Mouse (Mus musculus): ENCODE data around the gene Emilin1. TPM values are rescaled to one million over a fixed set of nuclear protein-coding genes. Genes with fewer than 3 reads are reported as not detected.

The Emilin1 gene
- total RNA-seq, 2 experiments from 2014 or later = 60.0 to 63.4 TPM

DNA sequence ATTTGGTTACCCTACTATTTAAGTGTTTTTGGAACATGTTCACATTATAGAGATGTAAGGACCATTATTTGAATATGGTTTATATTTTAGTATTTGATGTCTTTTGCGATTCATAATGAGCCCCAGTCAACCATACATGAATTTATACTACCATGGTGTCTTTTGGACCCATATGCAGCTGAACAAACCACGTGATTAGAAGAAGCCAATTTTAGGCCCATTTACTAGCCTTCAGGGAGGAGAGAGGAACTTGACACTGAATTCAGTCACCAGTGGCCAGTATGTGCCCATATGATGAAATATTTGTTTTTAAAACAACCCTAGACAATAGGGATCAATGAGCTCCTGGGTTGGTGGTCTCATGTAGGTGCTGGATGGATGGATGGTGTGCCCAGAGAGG is 47.6 kb downstream of the Emilin1 start:
- no peak for DNase-seq

DNA sequence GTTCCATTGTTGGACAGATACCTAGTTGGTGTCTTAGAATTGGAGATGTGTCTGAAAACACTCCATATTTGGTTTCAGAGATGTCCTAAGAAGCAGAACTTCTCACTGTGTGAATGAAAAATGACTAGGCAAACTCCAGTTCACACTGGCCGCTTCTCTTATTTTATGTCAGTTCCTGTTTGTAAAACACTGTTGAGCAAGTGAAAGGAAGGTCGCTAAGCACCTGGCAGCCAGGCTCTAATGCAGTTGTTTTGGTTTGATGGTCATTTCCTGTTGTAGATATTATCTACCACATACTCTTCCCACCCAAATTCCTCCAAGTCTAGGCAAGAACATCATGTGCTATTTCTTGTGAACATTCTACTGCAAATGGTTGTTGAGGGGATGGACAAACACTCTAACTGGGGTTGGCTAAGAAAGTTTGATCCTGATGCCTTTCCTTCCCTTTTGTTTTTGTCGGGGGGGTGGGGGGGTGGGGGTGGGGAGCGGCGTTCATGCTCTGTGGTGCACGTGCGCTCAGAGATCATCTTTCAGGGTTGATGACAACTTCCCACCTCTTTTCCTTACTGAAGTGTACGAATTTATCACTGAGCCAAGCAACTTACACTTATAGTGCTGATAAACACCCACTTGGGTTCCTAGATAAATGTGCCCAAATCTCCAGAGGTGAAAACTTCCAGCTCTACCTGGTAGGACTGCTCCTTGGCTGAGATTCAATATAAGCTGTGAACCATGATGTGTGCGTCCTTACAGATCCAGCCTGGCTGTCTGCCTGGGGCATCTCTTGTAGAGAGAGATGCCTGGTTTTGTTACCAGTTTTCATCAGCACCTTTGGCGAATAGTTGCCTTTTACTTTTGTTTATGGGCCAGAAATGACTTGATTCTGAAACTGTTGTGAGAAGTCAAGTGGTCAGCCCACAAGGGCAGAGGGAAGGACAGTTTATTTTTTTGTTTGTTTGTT is 48.6 kb downstream of the Emilin1 start:
- no peak for DNase-seq

DNA sequence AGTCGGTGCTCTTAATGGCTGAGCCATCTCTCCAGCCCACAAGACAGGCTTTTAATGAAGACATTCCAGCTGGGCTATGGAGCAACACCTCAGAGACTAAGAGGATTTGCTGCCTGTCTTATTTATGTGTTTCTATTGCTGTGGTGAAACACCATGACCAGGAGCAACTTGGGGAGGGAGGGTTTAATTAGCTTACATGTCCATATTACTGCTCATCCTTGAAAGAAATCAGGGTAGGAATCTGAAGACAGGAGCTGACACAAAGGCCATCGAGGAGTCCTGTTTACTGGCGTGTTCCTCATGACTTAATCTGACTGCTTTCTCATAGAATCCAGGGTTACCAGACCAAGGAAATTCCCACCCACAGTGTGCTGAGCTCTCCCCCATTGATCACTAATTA is 50.7 kb downstream of the Emilin1 start:
- no peak for DNase-seq

DNA sequence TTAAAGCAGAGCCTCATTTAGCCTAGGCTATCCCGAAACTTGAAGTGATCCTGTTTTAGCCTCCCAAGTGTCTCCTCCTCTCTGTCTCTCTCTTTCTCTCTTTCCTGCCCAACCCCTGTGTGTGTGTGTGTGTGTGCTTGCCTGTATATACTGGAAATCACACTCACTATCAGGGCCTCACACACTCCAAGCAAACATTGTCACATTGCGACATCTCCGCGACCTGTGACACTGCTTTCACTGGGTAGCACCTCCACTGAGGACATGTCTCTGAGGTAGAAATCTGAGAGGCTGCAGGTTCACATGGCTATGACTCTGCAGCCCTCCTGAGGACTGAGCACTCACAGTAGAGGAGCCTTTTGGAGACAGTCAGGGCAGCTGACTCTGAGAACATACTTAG is 53.0 kb downstream of the Emilin1 start:
- DNase-seq = no peak

DNA sequence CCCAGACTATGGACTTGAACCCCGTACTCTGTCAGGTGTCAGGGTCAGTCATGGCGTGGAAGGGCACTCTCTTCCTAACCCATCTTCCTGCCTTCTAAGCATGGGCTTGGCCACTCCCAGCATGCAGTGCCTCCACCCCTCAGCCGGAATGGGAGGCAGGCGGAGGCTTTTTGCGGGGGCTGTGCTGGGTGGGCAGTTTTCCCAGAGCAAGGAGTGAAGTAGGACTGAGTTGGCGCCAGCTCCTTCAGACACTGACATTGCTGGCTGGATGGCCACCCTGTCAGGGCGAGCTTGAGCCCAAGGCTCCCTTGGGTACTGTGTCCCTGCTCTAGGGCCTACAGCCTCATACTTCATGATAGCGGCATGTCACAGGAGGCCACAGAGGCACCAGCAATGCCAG is 55.2 kb downstream of the Emilin1 start, which contains the start of gene Tcf23:
Gene Tcf23, plus strand, starts transcription at position 247 of the 400 bp plus-strand sequence.
- peak; percentile 42 for DNase-seq

DNA sequence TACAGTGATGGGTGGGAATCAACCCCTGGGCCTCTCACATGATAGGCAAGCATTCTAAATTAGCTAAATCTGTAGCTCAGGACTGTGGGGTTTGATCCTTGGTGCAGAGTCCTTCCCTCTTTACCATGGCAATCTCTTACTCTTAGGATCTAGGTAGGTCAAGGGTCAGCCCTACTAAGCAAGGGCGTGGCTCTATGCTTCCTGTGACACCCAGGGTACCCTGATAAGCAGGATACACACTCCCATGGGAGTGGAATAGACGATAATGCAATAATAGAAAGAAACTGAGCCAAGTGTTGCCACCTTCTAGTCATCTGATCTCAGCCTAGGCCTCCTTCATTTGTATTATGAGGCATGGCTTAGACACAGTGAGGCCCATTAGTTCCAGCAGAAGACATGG is 56.2 kb downstream of the Emilin1 start:
- no peak for DNase-seq

Other genes with a start within 250 kb of the Emilin1 start
- gene Cenpa, start 246.6 kb upstream of the Emilin1 start, total RNA-seq (2021) = 10 to 100 TPM; 38.0 to 54.0 TPM
- gene Dpysl5, start 201.8 kb upstream of the Emilin1 start, total RNA-seq (2021) = 1 to 10 TPM; 4.5 to 8.8 TPM
- gene Mapre3, start 98.8 kb upstream of the Emilin1 start, total RNA-seq (2021) = 10 to 100 TPM; 35.9 to 47.4 TPM
- 10 to 100 TPM; 49.4 to 50.4 TPM for gene Tmem214, start 45.4 kb upstream of the Emilin1 start, total RNA-seq (2021)
- 10 to 100 TPM; 12.4 to 17.0 TPM for gene Agbl5, start 24.7 kb upstream of the Emilin1 start, total RNA-seq (2021)
- 100 to 1,000 TPM; 208 to 219 TPM for gene Ost4, start 5.6 kb upstream of the Emilin1 start, total RNA-seq (2021)
- 10 to 100 TPM; 64.3 to 89.4 TPM for gene Khk, start 8.0 kb downstream of the Emilin1 start, total RNA-seq (2021)
- gene Cgref1, start 32.2 kb downstream of the Emilin1 start, total RNA-seq (2021) = 1 to 10 TPM; 2.8 to 5.1 TPM
- gene Preb, start 47.0 kb downstream of the Emilin1 start, total RNA-seq (2021) = 100 to 1,000 TPM; 110 to 118 TPM
- gene Tcf23, start 55.3 kb downstream of the Emilin1 start, total RNA-seq (2021) = under 1 TPM; 0.39 to 0.99 TPM
- gene Atraid, start 134.9 kb downstream of the Emilin1 start, total RNA-seq (2021) = 100 to 1,000 TPM; 123 to 129 TPM
- 10 to 100 TPM; 14.1 to 16.0 TPM for gene Slc5a6, start 135.5 kb downstream of the Emilin1 start, total RNA-seq (2021)
- 10 to 100 TPM; 29.3 to 41.2 TPM for gene Cad, start 141.4 kb downstream of the Emilin1 start, total RNA-seq (2021)
- gene Dnajc5g, start 192.9 kb downstream of the Emilin1 start, total RNA-seq (2021) = not detected
- gene Slc30a3, start 194.8 kb downstream of the Emilin1 start, total RNA-seq (2021) = under 1 TPM; 0.60 to 0.76 TPM
- gene Trim54, start 203.3 kb downstream of the Emilin1 start, total RNA-seq (2021) = 10 to 100 TPM in 1 of 2 experiments, 1 to 10 TPM in 1; 3.3 to 16.1 TPM
- not detected for gene Ucn, start 225.4 kb downstream of the Emilin1 start, total RNA-seq (2021)
- 10 to 100 TPM; 42.3 to 46.1 TPM for gene Mpv17, start 240.8 kb downstream of the Emilin1 start, total RNA-seq (2021)